Mouse (Mus musculus): ENCODE results near the gene Mark3. TPM values are rescaled to one million over a fixed set of nuclear protein-coding genes. Genes with fewer than 3 reads are reported as not detected.
A peak's percentile ranks its signal among the peaks of the same experiment; 100 is the strongest.

Gene Mark3
- total RNA-seq, 2 experiments from 2014 or later = 139 to 153 TPM

GRCm38 (mm10) chr12:111694880-111695804, 120.8 kb downstream of the Mark3 start:
- peak; percentile 65 to 74 for DNase-seq (ENCODE audit: low spot score in 2 of 2)

- DNase-seq (ENCODE audit: low spot score in 2 of 2) = peak; percentile 80 to 85
These were observed 121.9 kb downstream of the Mark3 start for GRCm38 (mm10) chr12:111696239-111696638.

- no peak for DNase-seq (ENCODE audit: low spot score in 2 of 2)
These were observed 123.4 kb downstream of the Mark3 start for GRCm38 (mm10) chr12:111697708-111698107.

- DNase-seq (ENCODE audit: low spot score in 2 of 2) = no peak
These were observed 124.1 kb downstream of the Mark3 start for GRCm38 (mm10) chr12:111698346-111698913.

- DNase-seq (ENCODE audit: low spot score in 2 of 2) = no peak
These were observed 125.2 kb downstream of the Mark3 start for GRCm38 (mm10) chr12:111699542-111699941.

GRCm38 (mm10) chr12:111700920-111701458, 126.7 kb downstream of the Mark3 start:
- DNase-seq (ENCODE audit: low spot score in 2 of 2) = no peak

- no peak for DNase-seq (ENCODE audit: low spot score in 2 of 2)
These were observed 129.0 kb downstream of the Mark3 start for GRCm38 (mm10) chr12:111703301-111703700.

- DNase-seq (ENCODE audit: low spot score in 2 of 2) = peak in 1 of 2 experiments; percentile 26
These were observed 130.3 kb downstream of the Mark3 start for GRCm38 (mm10) chr12:111704609-111705008.

- no peak for DNase-seq (ENCODE audit: low spot score in 2 of 2)
These were observed 131.1 kb downstream of the Mark3 start for GRCm38 (mm10) chr12:111705186-111705973.

Other genes starting within 250 kb of the Mark3 start
- gene Cdc42bpb, start 196.8 kb upstream of the Mark3 start, total RNA-seq (2021) = 100 to 1,000 TPM; 138 to 143 TPM
- gene Lbhd2, start 167.7 kb upstream of the Mark3 start, total RNA-seq (2021) = 1 to 10 TPM in 1 of 2 experiments, under 1 TPM in 1; 0.96 to 1.3 TPM
- gene Exoc3l4, start 157.5 kb upstream of the Mark3 start, total RNA-seq (2021) = 1 to 10 TPM in 1 of 2 experiments, under 1 TPM in 1; 0.41 to 1.1 TPM
- gene Tnfaip2, start 132.1 kb upstream of the Mark3 start, total RNA-seq (2021) = under 1 TPM; 0.62 to 0.71 TPM
- gene Gm266, start 88.7 kb upstream of the Mark3 start, total RNA-seq (2021) = 1 to 10 TPM; 6.8 to 7.5 TPM
- 100 to 1,000 TPM; 260 to 272 TPM for gene Eif5, start 36.5 kb upstream of the Mark3 start, total RNA-seq (2021)
- gene Ckb, start 97.8 kb downstream of the Mark3 start, total RNA-seq (2021) = 1,000 to 10,000 TPM in 1 of 2 experiments, 100 to 1,000 TPM in 1; 969 to 1,026 TPM
- gene Trmt61a, start 103.6 kb downstream of the Mark3 start, total RNA-seq (2021) = 10 to 100 TPM; 16.3 to 19.8 TPM
- 10 to 100 TPM; 38.4 to 38.9 TPM for gene Bag5, start 138.7 kb downstream of the Mark3 start, total RNA-seq (2021)
- 10 to 100 TPM; 39.2 to 42.0 TPM for gene Apopt1, start 138.7 kb downstream of the Mark3 start, total RNA-seq (2021)
- gene Klc1, start 184.3 kb downstream of the Mark3 start, total RNA-seq (2021) = 100 to 1,000 TPM; 840 to 877 TPM
- gene Xrcc3, start 239.3 kb downstream of the Mark3 start, total RNA-seq (2021) = 1 to 10 TPM; 3.2 to 4.1 TPM
- 10 to 100 TPM; 21.5 to 22.0 TPM for gene Zfyve21, start 239.6 kb downstream of the Mark3 start, total RNA-seq (2021)